Mouse (Mus musculus): ENCODE data around the gene Rapgef5. TPM values are rescaled to one million over a fixed set of nuclear protein-coding genes. Genes with fewer than 3 reads are reported as not detected.

The Rapgef5 gene
- polyA plus RNA-seq, 2 experiments: 5.6 to 8.6 TPM

- H3K4me1 ChIP-seq (ENCODE audit: control insufficient read depth, insufficient read depth, low read length): 0 out of 2 replicates have a peak, but pooled peaks cover 11% of the 10 kb centered on the region
- H3K36me3 ChIP-seq (ENCODE audit: control insufficient read depth, insufficient read depth, low read length): no peaks in the 10 kb centered on the region
- WGBS: 90% methylated on average over 4 of the region's 4 CpGs
- no peaks in the 10 kb centered on the region for H3K9me3 ChIP-seq (ENCODE audit: control insufficient read depth, low read length)
- H3K27ac ChIP-seq (replicated peaks; ENCODE audit: low read depth, low read length): no peak overlapping the region
- no peak for TF ChIP-seq POLR2A (IDR thresholded peaks at IDR 0.05; ENCODE audit: borderline replicate concordance, extremely low read depth, insufficient read depth, insufficient read length)
- H3K27me3 ChIP-seq (ENCODE audit: control insufficient read depth, insufficient read depth, low read length): peaks cover 29% of the 10 kb centered on the region
- DNase-seq (ENCODE audit: low spot score): no peak
- no peak for ATAC-seq (ENCODE audit: low FRiP score, low read depth)
- H3K9ac ChIP-seq (ENCODE audit: low read depth, low read length, severe bottlenecking): no peak overlapping the region
- H3K4me2 ChIP-seq (replicated peaks; ENCODE audit: low read depth, low read length, severe bottlenecking): no peak overlapping the region
- H3K4me3 ChIP-seq (replicated peaks; ENCODE audit: low read length): no peak overlapping the region
These were observed 14.8 kb downstream of the Rapgef5 start for GRCm38 (mm10) chr12:117531106-117531505.

GRCm38 (mm10) chr12:117533176-117534086 lies 17.2 kb downstream of the Rapgef5 start:
- Histone ChIP-seq H3K4me2 (replicated peaks; ENCODE audit: low read depth, low read length, severe bottlenecking) (peak overlapping the region; percentile 98), H3K9me3 (ENCODE audit: control insufficient read depth, low read length) (no peaks in the 10 kb centered on the region), H3K36me3 (ENCODE audit: control insufficient read depth, insufficient read depth, low read length) (no peaks in the 10 kb centered on the region), H3K9ac (ENCODE audit: low read depth, low read length, severe bottlenecking) (peak overlapping the region; percentile 58), H3K27me3 (ENCODE audit: control insufficient read depth, insufficient read depth, low read length) (peaks cover 29% of the 10 kb centered on the region), H3K27ac (replicated peaks; ENCODE audit: low read depth, low read length) (no peak overlapping the region), H3K4me1 (ENCODE audit: control insufficient read depth, insufficient read depth, low read length) (0 out of 2 replicates have a peak, but pooled peaks cover 9% of the 10 kb centered on the region), H3K4me3 (replicated peaks; ENCODE audit: low read length) (peak overlapping the region; percentile 63)
- 5% methylated on average over 34 of the region's 64 CpGs for WGBS
- DNase-seq (ENCODE audit: low spot score): peak; percentile 33
- TF ChIP-seq POLR2A (IDR thresholded peaks at IDR 0.05; ENCODE audit: borderline replicate concordance, extremely low read depth, insufficient read depth, insufficient read length): 0 out of 2 replicates have a peak, but pooled peaks have one; percentile 18
- peak; percentile 81 for ATAC-seq (ENCODE audit: low FRiP score, low read depth)

GRCm38 (mm10) chr12:117534087-117534751 lies 17.9 kb downstream of the Rapgef5 start:
- 0 out of 2 replicates have a peak, but pooled peaks cover 8% of the 10 kb centered on the region for H3K4me1 ChIP-seq (ENCODE audit: control insufficient read depth, insufficient read depth, low read length)
- peak overlapping the region; percentile 98 for H3K4me2 ChIP-seq (replicated peaks; ENCODE audit: low read depth, low read length, severe bottlenecking)
- H3K27ac ChIP-seq (replicated peaks; ENCODE audit: low read depth, low read length): no peak overlapping the region
- peak; percentile 51 for ATAC-seq (ENCODE audit: low FRiP score, low read depth)
- peak; percentile 59 for DNase-seq (ENCODE audit: low spot score)
- under 1% methylated on average over 37 of the region's 66 CpGs for WGBS
- H3K9ac ChIP-seq (ENCODE audit: low read depth, low read length, severe bottlenecking): peak overlapping the region; percentile 58
- no peaks in the 10 kb centered on the region for H3K9me3 ChIP-seq (ENCODE audit: control insufficient read depth, low read length)
- H3K27me3 ChIP-seq (ENCODE audit: control insufficient read depth, insufficient read depth, low read length): peaks cover 29% of the 10 kb centered on the region
- no peak for TF ChIP-seq POLR2A (IDR thresholded peaks at IDR 0.05; ENCODE audit: borderline replicate concordance, extremely low read depth, insufficient read depth, insufficient read length)
- H3K36me3 ChIP-seq (ENCODE audit: control insufficient read depth, insufficient read depth, low read length): no peaks in the 10 kb centered on the region
- peak overlapping the region; percentile 63 for H3K4me3 ChIP-seq (replicated peaks; ENCODE audit: low read length)

- 49% methylated on average over 2 of the region's 2 CpGs for WGBS
- no peaks in the 10 kb centered on the region for H3K4me1 ChIP-seq (ENCODE audit: control insufficient read depth, insufficient read depth, low read length)
- peaks cover 2% of the 10 kb centered on the region; the same call in 1 of the 2 replicates for H3K27me3 ChIP-seq (ENCODE audit: control insufficient read depth, insufficient read depth, low read length)
- no peak overlapping the region for H3K4me3 ChIP-seq (replicated peaks; ENCODE audit: low read length)
- no peak for ATAC-seq (ENCODE audit: low FRiP score, low read depth)
- no peak for TF ChIP-seq POLR2A (IDR thresholded peaks at IDR 0.05; ENCODE audit: borderline replicate concordance, extremely low read depth, insufficient read depth, insufficient read length)
- no peak for DNase-seq (ENCODE audit: low spot score)
- H3K9me3 ChIP-seq (ENCODE audit: control insufficient read depth, low read length): no peaks in the 10 kb centered on the region
- H3K4me2 ChIP-seq (replicated peaks; ENCODE audit: low read depth, low read length, severe bottlenecking): no peak overlapping the region
- H3K27ac ChIP-seq (replicated peaks; ENCODE audit: low read depth, low read length): no peak overlapping the region
- H3K36me3 ChIP-seq (ENCODE audit: control insufficient read depth, insufficient read depth, low read length): no peaks in the 10 kb centered on the region
- no peak overlapping the region for H3K9ac ChIP-seq (ENCODE audit: low read depth, low read length, severe bottlenecking)
These were observed 24.1 kb downstream of the Rapgef5 start for GRCm38 (mm10) chr12:117540352-117540751.

- TF ChIP-seq POLR2A (IDR thresholded peaks at IDR 0.05; ENCODE audit: borderline replicate concordance, extremely low read depth, insufficient read depth, insufficient read length): no peak
- WGBS: 85% methylated on average over 6 of the region's 6 CpGs
These were observed 29.0 kb downstream of the Rapgef5 start for GRCm38 (mm10) chr12:117545277-117545676.

More at GRCm38 (mm10) chr12:117545277-117545676, 29.0 kb downstream of the Rapgef5 start:
- Histone ChIP-seq H3K27me3 (ENCODE audit: control insufficient read depth, insufficient read depth, low read length) (no peaks in the 10 kb centered on the region), H3K9ac (ENCODE audit: low read depth, low read length, severe bottlenecking) (no peak overlapping the region), H3K4me1 (ENCODE audit: control insufficient read depth, insufficient read depth, low read length) (no peaks in the 10 kb centered on the region), H3K4me2 (replicated peaks; ENCODE audit: low read depth, low read length, severe bottlenecking) (no peak overlapping the region), H3K36me3 (ENCODE audit: control insufficient read depth, insufficient read depth, low read length) (no peaks in the 10 kb centered on the region), H3K27ac (replicated peaks; ENCODE audit: low read depth, low read length) (no peak overlapping the region), H3K4me3 (replicated peaks; ENCODE audit: low read length) (no peak overlapping the region), H3K9me3 (ENCODE audit: control insufficient read depth, low read length) (no peaks in the 10 kb centered on the region)
- ATAC-seq (ENCODE audit: low FRiP score, low read depth) (no peak), DNase-seq (ENCODE audit: low spot score) (no peak)

Data from limb, embryonic 14.5 days (tissue).